Mouse (Mus musculus): ENCODE data around the gene Gpam.

GRCm38 (mm10) chr19:55069054-55069453 lies 58.0 kb downstream of the Gpam start:
- TF ChIP-seq GATA1 (IDR thresholded peaks at IDR 0.05; ENCODE audit: borderline replicate concordance, low read length) (no peak), FLI1 (IDR thresholded peaks at IDR 0.05; ENCODE audit: low read length) (no peak)

All from megakaryocyte, embryonic 14.5 days (primary cell).